Mouse (Mus musculus): ENCODE results near the gene Tcf3. TPM values are rescaled to one million over a fixed set of nuclear protein-coding genes. Genes with fewer than 3 reads are reported as not detected.

The Tcf3 gene
- polyA plus RNA-seq, 3 experiments from 2014 or later: 6.7 to 8.2 (median 7.9) TPM

- ATAC-seq: no peak
These were observed 2.8 kb upstream of the Tcf3 start for GRCm38 (mm10) chr10:80436276-80436675.

GRCm38 (mm10) chr10:80435764-80436163 lies 2.3 kb upstream of the Tcf3 start:
- ATAC-seq: no peak

- no peak for ATAC-seq
These were observed 1.4 kb upstream of the Tcf3 start for GRCm38 (mm10) chr10:80434823-80435222.

- no peak for ATAC-seq
These were observed 766 bp upstream of the Tcf3 start for GRCm38 (mm10) chr10:80434233-80434592.

- ATAC-seq: no peak
These were observed 423 bp downstream of the Tcf3 start for GRCm38 (mm10) chr10:80432936-80433512.

GRCm38 (mm10) chr10:80432387-80432785 lies 1.1 kb downstream of the Tcf3 start:
- ATAC-seq: no peak

GRCm38 (mm10) chr10:80431570-80432386 lies 1.7 kb downstream of the Tcf3 start:
- no peak for ATAC-seq

GRCm38 (mm10) chr10:80430375-80430980 lies 3.0 kb downstream of the Tcf3 start:
- ATAC-seq: no peak

GRCm38 (mm10) chr10:80429800-80430199 lies 3.6 kb downstream of the Tcf3 start:
- ATAC-seq: no peak

- no peak for ATAC-seq
These were observed 8.4 kb downstream of the Tcf3 start for GRCm38 (mm10) chr10:80425041-80425440.

GRCm38 (mm10) chr10:80423562-80423961 lies 9.9 kb downstream of the Tcf3 start:
- ATAC-seq: no peak

- no peak for ATAC-seq
These were observed 11.6 kb downstream of the Tcf3 start for GRCm38 (mm10) chr10:80421651-80422472.

GRCm38 (mm10) chr10:80421208-80421607 lies 12.2 kb downstream of the Tcf3 start:
- ATAC-seq: no peak

GRCm38 (mm10) chr10:80420729-80421128 lies 12.7 kb downstream of the Tcf3 start:
- no peak for ATAC-seq

- ATAC-seq: no peak
These were observed 14.0 kb downstream of the Tcf3 start for GRCm38 (mm10) chr10:80419419-80419818.

GRCm38 (mm10) chr10:80418311-80418710 lies 15.1 kb downstream of the Tcf3 start:
- ATAC-seq: no peak

GRCm38 (mm10) chr10:80417841-80418240 lies 15.6 kb downstream of the Tcf3 start:
- no peak for ATAC-seq

GRCm38 (mm10) chr10:80417371-80417770 lies 16.1 kb downstream of the Tcf3 start:
- ATAC-seq: no peak

GRCm38 (mm10) chr10:80415566-80415965 lies 17.9 kb downstream of the Tcf3 start:
- ATAC-seq: no peak

- ATAC-seq: no peak
These were observed 20.5 kb downstream of the Tcf3 start for GRCm38 (mm10) chr10:80412656-80413541.

GRCm38 (mm10) chr10:80407924-80408323 lies 25.5 kb downstream of the Tcf3 start:
- ATAC-seq: no peak

Data from inflammation-experienced regulatory T-cells, adult 6 months (primary cell).